Mouse (Mus musculus): ENCODE measurements around the gene Bcl2a1b.
"Not testable (repeated sequence)": the region's sequence is repeated elsewhere in the genome, so short reads cannot be mapped to it uniquely, and the experiment has no call there.

Bcl2a1b gene

DNA sequence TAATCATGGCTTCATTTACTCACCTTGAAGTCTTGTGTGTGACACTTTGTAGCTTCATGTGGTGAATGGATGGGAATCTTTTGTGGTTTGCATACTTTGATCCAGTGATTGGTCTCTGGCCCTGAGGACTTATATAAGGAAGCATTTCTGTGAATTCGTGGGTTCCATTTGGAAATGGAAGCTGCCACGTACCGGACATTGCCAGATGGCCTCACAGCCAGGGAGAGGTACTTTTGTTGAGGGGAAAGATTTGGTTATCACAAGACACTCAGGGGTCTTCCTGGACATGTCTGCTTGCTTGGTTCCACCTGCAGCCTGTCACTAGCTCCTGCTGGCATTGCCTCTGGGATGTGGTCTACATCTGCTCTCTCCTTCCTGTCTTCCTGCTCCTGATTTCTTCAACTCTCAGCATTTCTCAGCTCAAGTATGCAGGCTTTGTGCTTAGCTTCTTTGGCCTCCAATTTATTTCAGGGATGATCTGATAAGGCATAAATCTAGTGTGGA is 41.6 kb downstream of the Bcl2a1b start:
- not testable (repeated sequence) for DNase-seq (ENCODE audit: extremely low read depth, insufficient read length, low spot score)

GRCm38 (mm10) chr9:89253400-89253799 is 54.4 kb downstream of the Bcl2a1b start:
- DNase-seq (ENCODE audit: extremely low read depth, insufficient read length, low spot score) = no peak

DNA sequence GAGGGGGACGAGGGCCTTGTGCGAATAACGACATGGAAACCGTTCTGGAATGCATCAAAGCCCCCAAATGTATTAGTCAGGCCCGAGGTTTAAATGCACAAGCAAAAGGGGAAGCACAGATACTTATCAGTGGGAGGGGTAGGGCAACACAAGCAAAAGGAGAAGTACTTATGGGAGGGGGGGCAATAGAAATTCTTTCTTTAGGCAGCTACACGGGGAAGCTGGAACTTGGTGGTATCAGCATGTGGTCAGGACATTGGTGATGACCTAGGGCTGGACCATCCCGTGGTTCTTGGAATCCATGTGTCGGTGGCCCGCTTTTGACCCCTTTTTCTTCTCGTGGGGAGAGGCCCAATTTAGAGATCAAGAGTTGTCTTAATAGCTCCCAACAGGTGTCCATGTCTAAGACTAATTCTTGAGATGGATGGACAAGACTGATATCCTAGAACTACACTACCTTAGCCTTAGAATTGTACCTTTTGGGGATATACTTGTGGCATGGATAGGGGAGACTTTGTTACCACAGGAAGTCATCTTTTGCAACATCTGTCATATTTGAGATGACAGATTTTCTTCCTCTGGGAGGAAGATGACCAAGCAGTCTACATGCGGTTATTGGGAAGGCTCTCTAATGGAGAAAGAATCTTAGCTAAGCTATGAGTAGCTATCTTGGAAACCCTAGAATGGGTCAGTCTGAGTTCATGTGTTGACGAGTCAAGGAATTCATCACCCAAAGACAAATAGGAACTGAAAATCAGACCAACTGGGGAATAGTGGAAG is 57.7 kb downstream of the Bcl2a1b start:
- DNase-seq (ENCODE audit: extremely low read depth, insufficient read length, low spot score) = no peak
